Mouse (Mus musculus): ENCODE data around the gene Tmem200a. TPM values are rescaled to one million over a fixed set of nuclear protein-coding genes. Genes with fewer than 3 reads are reported as not detected.

Tmem200a gene
- 0.41 and 0.72 TPM in 2 replicates for polyA plus RNA-seq (2012; rRNA removed)

- WGBS = under 1% methylated on average over 46 of the region's 46 CpGs
- DNase-seq = peak; percentile 7
- H3K27me3 ChIP-seq (replicated peaks; ENCODE audit: control insufficient read depth, insufficient read depth, low read length) = peaks cover 2% of the 10 kb centered on the region; the same call in 1 of the 2 replicates
- H3K27ac ChIP-seq (ENCODE audit: insufficient read depth, low read depth, low read length) = no peak within 1 kb of the TSS
- no peaks in the 10 kb centered on the region for H3K36me3 ChIP-seq (ENCODE audit: control insufficient read depth, insufficient read depth, low read length)
- no peaks in the 10 kb centered on the region for H3K4me1 ChIP-seq (ENCODE audit: control insufficient read depth, insufficient read depth, low read length)
- peak within 1 kb of the TSS; percentile 9; the same call in 1 of the 2 replicates for H3K4me3 ChIP-seq (ENCODE audit: insufficient read depth, low read depth, low read length)
- TF ChIP-seq POLR2A (IDR thresholded peaks at IDR 0.05; ENCODE audit: low read depth, low read length) (no peak), CTCF (conservative IDR thresholded peaks at IDR 0.05; ENCODE audit: insufficient read depth, insufficient read length, low read depth, low read length) (peak; percentile 18; the same call in 1 of the 2 replicates)
These were observed at the start of gene Tmem200a for GRCm38 (mm10) chr10:26078521-26079142. Gene Tmem200a, minus strand, starts transcription at chr10:26079052.

GRCm38 (mm10) chr10:26119822-26120183 lies 41.0 kb upstream of the Tmem200a start:
- Histone ChIP-seq H3K27ac (ENCODE audit: insufficient read depth, low read depth, low read length) (no peak overlapping the region), H3K4me3 (ENCODE audit: insufficient read depth, low read depth, low read length) (no peak overlapping the region), H3K4me1 (ENCODE audit: control insufficient read depth, insufficient read depth, low read length) (no peaks in the 10 kb centered on the region), H3K36me3 (ENCODE audit: control insufficient read depth, insufficient read depth, low read length) (no peaks in the 10 kb centered on the region), H3K27me3 (replicated peaks; ENCODE audit: control insufficient read depth, insufficient read depth, low read length) (no peaks in the 10 kb centered on the region)
- TF ChIP-seq CTCF (conservative IDR thresholded peaks at IDR 0.05; ENCODE audit: insufficient read depth, insufficient read length, low read depth, low read length) (no peak), POLR2A (IDR thresholded peaks at IDR 0.05; ENCODE audit: low read depth, low read length) (no peak)
- 68% methylated on average over 1 of the region's 1 CpGs for WGBS
- DNase-seq = no peak

- WGBS = 89% methylated on average over 6 of the region's 6 CpGs
- no peaks in the 10 kb centered on the region for H3K27me3 ChIP-seq (replicated peaks; ENCODE audit: control insufficient read depth, insufficient read depth, low read length)
- TF ChIP-seq CTCF (conservative IDR thresholded peaks at IDR 0.05; ENCODE audit: insufficient read depth, insufficient read length, low read depth, low read length) (no peak), POLR2A (IDR thresholded peaks at IDR 0.05; ENCODE audit: low read depth, low read length) (no peak)
- no peaks in the 10 kb centered on the region for H3K36me3 ChIP-seq (ENCODE audit: control insufficient read depth, insufficient read depth, low read length)
- DNase-seq = no peak
- no peak overlapping the region for H3K4me3 ChIP-seq (ENCODE audit: insufficient read depth, low read depth, low read length)
- H3K27ac ChIP-seq (ENCODE audit: insufficient read depth, low read depth, low read length) = no peak overlapping the region
- H3K4me1 ChIP-seq (ENCODE audit: control insufficient read depth, insufficient read depth, low read length) = no peaks in the 10 kb centered on the region
These were observed 40.4 kb upstream of the Tmem200a start for GRCm38 (mm10) chr10:26119067-26119821.

GRCm38 (mm10) chr10:26114409-26114808 lies 35.6 kb upstream of the Tmem200a start:
- H3K36me3 ChIP-seq (ENCODE audit: control insufficient read depth, insufficient read depth, low read length) = no peaks in the 10 kb centered on the region
- H3K4me3 ChIP-seq (ENCODE audit: insufficient read depth, low read depth, low read length) = no peak overlapping the region
- no peak for TF ChIP-seq CTCF (conservative IDR thresholded peaks at IDR 0.05; ENCODE audit: insufficient read depth, insufficient read length, low read depth, low read length)
- TF ChIP-seq POLR2A (IDR thresholded peaks at IDR 0.05; ENCODE audit: low read depth, low read length) = no peak
- WGBS = 85% methylated on average over 4 of the region's 4 CpGs
- H3K4me1 ChIP-seq (ENCODE audit: control insufficient read depth, insufficient read depth, low read length) = no peaks in the 10 kb centered on the region
- no peak for DNase-seq
- H3K27me3 ChIP-seq (replicated peaks; ENCODE audit: control insufficient read depth, insufficient read depth, low read length) = no peaks in the 10 kb centered on the region
- no peak overlapping the region for H3K27ac ChIP-seq (ENCODE audit: insufficient read depth, low read depth, low read length)

GRCm38 (mm10) chr10:26103330-26103982 lies 24.6 kb upstream of the Tmem200a start:
- H3K27ac ChIP-seq (ENCODE audit: insufficient read depth, low read depth, low read length) = no peak overlapping the region
- no peaks in the 10 kb centered on the region for H3K27me3 ChIP-seq (replicated peaks; ENCODE audit: control insufficient read depth, insufficient read depth, low read length)
- H3K36me3 ChIP-seq (ENCODE audit: control insufficient read depth, insufficient read depth, low read length) = no peaks in the 10 kb centered on the region
- H3K4me3 ChIP-seq (ENCODE audit: insufficient read depth, low read depth, low read length) = no peak overlapping the region
- no peak for DNase-seq
- H3K4me1 ChIP-seq (ENCODE audit: control insufficient read depth, insufficient read depth, low read length) = no peaks in the 10 kb centered on the region
- 76% methylated on average over 3 of the region's 3 CpGs for WGBS
- TF ChIP-seq POLR2A (IDR thresholded peaks at IDR 0.05; ENCODE audit: low read depth, low read length) = no peak
- no peak for TF ChIP-seq CTCF (conservative IDR thresholded peaks at IDR 0.05; ENCODE audit: insufficient read depth, insufficient read length, low read depth, low read length)

- WGBS = 62% methylated on average over 4 of the region's 4 CpGs
- TF ChIP-seq POLR2A (IDR thresholded peaks at IDR 0.05; ENCODE audit: low read depth, low read length) = no peak
- no peak for TF ChIP-seq CTCF (conservative IDR thresholded peaks at IDR 0.05; ENCODE audit: insufficient read depth, insufficient read length, low read depth, low read length)
These were observed 3.2 kb upstream of the Tmem200a start for GRCm38 (mm10) chr10:26082081-26082480.

GRCm38 (mm10) chr10:26079678-26080077 lies 826 bp upstream of the Tmem200a start:
- Histone ChIP-seq H3K36me3 (ENCODE audit: control insufficient read depth, insufficient read depth, low read length) (no peaks in the 10 kb centered on the region), H3K4me1 (ENCODE audit: control insufficient read depth, insufficient read depth, low read length) (no peaks in the 10 kb centered on the region), H3K27me3 (replicated peaks; ENCODE audit: control insufficient read depth, insufficient read depth, low read length) (peaks cover 2% of the 10 kb centered on the region; the same call in 1 of the 2 replicates), H3K4me3 (ENCODE audit: insufficient read depth, low read depth, low read length) (no peak overlapping the region), H3K27ac (ENCODE audit: insufficient read depth, low read depth, low read length) (no peak overlapping the region)
- TF ChIP-seq CTCF (conservative IDR thresholded peaks at IDR 0.05; ENCODE audit: insufficient read depth, insufficient read length, low read depth, low read length) (no peak), POLR2A (IDR thresholded peaks at IDR 0.05; ENCODE audit: low read depth, low read length) (no peak)
- 65% methylated on average over 3 of the region's 3 CpGs for WGBS
- DNase-seq = no peak

More at GRCm38 (mm10) chr10:26082081-26082480, 3.2 kb upstream of the Tmem200a start:
- Histone ChIP-seq H3K4me3 (ENCODE audit: insufficient read depth, low read depth, low read length) (no peak overlapping the region), H3K27me3 (replicated peaks; ENCODE audit: control insufficient read depth, insufficient read depth, low read length) (peaks cover 2% of the 10 kb centered on the region; the same call in 1 of the 2 replicates), H3K27ac (ENCODE audit: insufficient read depth, low read depth, low read length) (no peak overlapping the region), H3K4me1 (ENCODE audit: control insufficient read depth, insufficient read depth, low read length) (no peaks in the 10 kb centered on the region), H3K36me3 (ENCODE audit: control insufficient read depth, insufficient read depth, low read length) (no peaks in the 10 kb centered on the region)
- no peak for DNase-seq
